Mouse (Mus musculus): ENCODE results near the gene Mfap4. TPM values are rescaled to one million over a fixed set of nuclear protein-coding genes. Genes with fewer than 3 reads are reported as not detected.

Mfap4 gene
- total and polyA plus RNA-seq, 3 experiments: not detected

- DNase-seq (ENCODE audit: extremely low read depth): no peak
- Histone ChIP-seq H3K4me1 (ENCODE audit: control insufficient read depth in 1 of 2, insufficient read depth in 2 of 2) (no peaks in the 10 kb centered on the region), H3K27ac (ENCODE audit: insufficient read depth, low read depth) (no peak overlapping the region), H3K79me2 (replicated peaks; ENCODE audit: control insufficient read depth, extremely low read depth, insufficient read depth, poor library complexity, severe bottlenecking) (no peaks in the 10 kb centered on the region), H3K4me2 (ENCODE audit: insufficient read depth, low read depth, poor library complexity, severe bottlenecking) (no peak overlapping the region), H3K36me3 (replicated peaks in 1 of 2; ENCODE audit: control insufficient read depth in 1 of 2, insufficient read depth in 1 of 2, low read length in 1 of 2) (peaks cover 0 to 36% of the 10 kb centered on the region in 2 experiments), H3K27me3 (replicated peaks) (no peaks in the 10 kb centered on the region), H3K9ac (ENCODE audit: insufficient read depth, low read depth) (no peak overlapping the region), H3K9me3 (replicated peaks; ENCODE audit: low read length) (no peaks in the 10 kb centered on the region), H3K4me3 (replicated peaks in 1 of 3; ENCODE audit: low read depth in 2 of 3, low read length in 2 of 3, poor library complexity in 1 of 3) (no peak overlapping the region)
- in situ Hi-C loops (cut with MboI; ENCODE audit: low pct_ligation_motif_present, low pct_unique_long_range_greater_than_20kb, low sequenced_read_pairs) (no loop called here), dilution Hi-C loops (cut with MboI; ENCODE audit: extremely low pct_ligation_motif_present, extremely low pct_unique_long_range_greater_than_20kb, low sequenced_read_pairs) (no loop called here)
- TF ChIP-seq MAFK (IDR thresholded peaks at IDR 0.05; ENCODE audit: insufficient replicate concordance, low read length): no peak
- no peak for TF ChIP-seq ZKSCAN1 (IDR thresholded peaks at IDR 0.05; ENCODE audit: borderline replicate concordance, low read depth, low read length)
- TF ChIP-seq PAX5 (IDR thresholded peaks at IDR 0.05; ENCODE audit: low read length): no peak
- TF ChIP-seq USF1 (IDR thresholded peaks at IDR 0.05; ENCODE audit: low read depth, low read length): no peak
- no peak for TF ChIP-seq NELFE (IDR thresholded peaks at IDR 0.05; ENCODE audit: low read depth, low read length)
These were observed 52.1 kb downstream of the Mfap4 start for GRCm38 (mm10) chr11:61537362-61537761.

Other genes starting within 250 kb of the Mfap4 start
- 25.1 and 26.3 TPM in 2 replicates for gene Aldh3a2, start 218.0 kb upstream of the Mfap4 start, total RNA-seq (2012; rRNA removed)
- gene Aldh3a2, start 218.0 kb upstream of the Mfap4 start, total RNA-seq (2014; rRNA removed): 18.5 and 19.5 TPM in 2 replicates
- 28.4 and 29.8 TPM in 2 replicates for gene Aldh3a2, start 218.0 kb upstream of the Mfap4 start, polyA plus RNA-seq (2012; ENCODE audit: insufficient read length, low read depth)
- gene Slc47a2, start 142.6 kb upstream of the Mfap4 start, total RNA-seq (2012; rRNA removed): 0.38 and 0.68 TPM in 2 replicates
- gene Slc47a2, start 142.6 kb upstream of the Mfap4 start, total RNA-seq (2014; rRNA removed): 0.08 and 0.24 TPM in 2 replicates
- 0.37 and 0.39 TPM in 2 replicates for gene Slc47a2, start 142.6 kb upstream of the Mfap4 start, polyA plus RNA-seq (2012; ENCODE audit: insufficient read length, low read depth)
- 31.4 and 46.4 TPM in 2 replicates for gene Slc47a1, start 107.1 kb upstream of the Mfap4 start, total RNA-seq (2012; rRNA removed)
- 24.3 and 26.2 TPM in 2 replicates for gene Slc47a1, start 107.1 kb upstream of the Mfap4 start, total RNA-seq (2014; rRNA removed)
- gene Slc47a1, start 107.1 kb upstream of the Mfap4 start, polyA plus RNA-seq (2012; ENCODE audit: insufficient read length, low read depth): 29.3 and 30.3 TPM in 2 replicates
- gene Rnf112, start 31.3 kb upstream of the Mfap4 start, total RNA-seq (2012; rRNA removed): not detected in 2 replicates
- gene Rnf112, start 31.3 kb upstream of the Mfap4 start, total RNA-seq (2014; rRNA removed): not detected in 2 replicates
- gene Rnf112, start 31.3 kb upstream of the Mfap4 start, polyA plus RNA-seq (2012; ENCODE audit: insufficient read length, low read depth): not detected in 2 replicates
- 12.2 and 12.7 TPM in 2 replicates for gene Mapk7, start 9.0 kb downstream of the Mfap4 start, total RNA-seq (2012; rRNA removed)
- gene Mapk7, start 9.0 kb downstream of the Mfap4 start, total RNA-seq (2014; rRNA removed): 5.1 and 6.3 TPM in 2 replicates
- 18.8 and 21.6 TPM in 2 replicates for gene Mapk7, start 9.0 kb downstream of the Mfap4 start, polyA plus RNA-seq (2012; ENCODE audit: insufficient read length, low read depth)
- 51.1 and 62.9 TPM in 2 replicates for gene B9d1, start 19.7 kb downstream of the Mfap4 start, total RNA-seq (2012; rRNA removed)
- gene B9d1, start 19.7 kb downstream of the Mfap4 start, total RNA-seq (2014; rRNA removed): 19.2 and 24.2 TPM in 2 replicates
- 26.2 and 31.0 TPM in 2 replicates for gene B9d1, start 19.7 kb downstream of the Mfap4 start, polyA plus RNA-seq (2012; ENCODE audit: insufficient read length, low read depth)
- 9.6 and 13.8 TPM in 2 replicates for gene Epn2, start 94.3 kb downstream of the Mfap4 start, total RNA-seq (2012; rRNA removed)
- gene Epn2, start 94.3 kb downstream of the Mfap4 start, total RNA-seq (2014; rRNA removed): 8.8 and 10.1 TPM in 2 replicates
- gene Epn2, start 94.3 kb downstream of the Mfap4 start, polyA plus RNA-seq (2012; ENCODE audit: insufficient read length, low read depth): 7.2 and 8.9 TPM in 2 replicates
- 379 and 412 TPM in 2 replicates for gene Grap, start 167.8 kb downstream of the Mfap4 start, total RNA-seq (2012; rRNA removed)
- gene Grap, start 167.8 kb downstream of the Mfap4 start, total RNA-seq (2014; rRNA removed): 264 and 274 TPM in 2 replicates
- 280 and 294 TPM in 2 replicates for gene Grap, start 167.8 kb downstream of the Mfap4 start, polyA plus RNA-seq (2012; ENCODE audit: insufficient read length, low read depth)
- 50.4 and 63.7 TPM in 2 replicates for gene Fam83g, start 198.7 kb downstream of the Mfap4 start, total RNA-seq (2012; rRNA removed)
- 17.2 and 19.2 TPM in 2 replicates for gene Fam83g, start 198.7 kb downstream of the Mfap4 start, total RNA-seq (2014; rRNA removed)
- gene Fam83g, start 198.7 kb downstream of the Mfap4 start, polyA plus RNA-seq (2012; ENCODE audit: insufficient read length, low read depth): 17.8 and 19.1 TPM in 2 replicates
- gene Slc5a10, start 235.4 kb downstream of the Mfap4 start, total RNA-seq (2012; rRNA removed): 0.55 and 1.4 TPM in 2 replicates
- gene Slc5a10, start 235.4 kb downstream of the Mfap4 start, total RNA-seq (2014; rRNA removed): 0.61 and 0.70 TPM in 2 replicates
- gene Slc5a10, start 235.4 kb downstream of the Mfap4 start, polyA plus RNA-seq (2012; ENCODE audit: insufficient read length, low read depth): 1.3 and 1.6 TPM in 2 replicates